Mouse (Mus musculus) adrenal gland (tissue): ENCODE data around the gene Ifna1.
"Not testable (repeated sequence)": the region's sequence is repeated elsewhere in the genome, so short reads cannot be mapped to it uniquely, and the experiment has no call there.

Experiments used
- intact Hi-C: fragments of 180-260 bp; cut with DNase I; formaldehyde crosslinking; loops from one replicate; pipeline ENCODE4 v1.15.1; 2025
- long read RNA-seq, 2 experiments: library from polyadenylated mRNA; unstranded; transcript quantifications; one replicate each; pipeline ENCODE4 v2.0.0; 2020; ENCODE audit warnings: borderline replicate concordance in 1 of 2; ENCODE audit not compliant: insufficient replicate concordance in 1 of 2

Ifna1 gene
- long read RNA-seq, experiment 1 = 0 reads
- long read RNA-seq, experiment 2 = 0 reads

- intact Hi-C loops = no loop called here
Measured at GRCm38 (mm10) chr4:88849698-88850097, at the start of gene Ifna1. Gene Ifna1 (plus strand): TSS chr4:88850087.

- intact Hi-C loops = not testable (repeated sequence)
Measured at GRCm38 (mm10) chr4:88802954-88803353, 46.9 kb upstream of the Ifna1 start, which contains the start of gene Gm13287. Gene Gm13287 (plus strand): TSS chr4:88803254.

DNA sequence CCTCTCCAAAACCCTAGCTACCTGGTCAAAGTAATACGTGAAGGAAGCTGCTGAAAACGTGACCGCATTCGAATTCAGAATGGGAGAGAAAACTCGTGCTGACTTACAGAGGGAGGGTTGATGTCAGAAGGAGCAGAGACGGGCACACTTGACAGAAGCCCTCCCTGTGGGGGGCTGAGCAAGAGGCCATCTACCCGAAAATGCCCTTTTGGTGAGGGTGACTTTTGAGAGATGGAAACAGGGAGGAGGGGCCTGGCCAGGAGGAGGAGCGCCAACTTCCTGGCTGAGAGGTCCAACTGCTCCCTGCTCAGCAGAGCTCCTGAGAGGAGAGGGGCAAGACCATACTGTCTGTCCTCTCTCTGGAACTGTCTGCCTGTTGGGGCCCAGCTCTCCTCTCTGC, 44.7 kb upstream of the Ifna1 start, which contains the start of gene Gm13288:
Gene Gm13288, plus strand, starts transcription at position 301 of the 400 bp plus-strand sequence.
- intact Hi-C loops = not testable (repeated sequence)

- intact Hi-C loops = not testable (repeated sequence)
Measured at GRCm38 (mm10) chr4:88805761-88806160, 44.1 kb upstream of the Ifna1 start.

DNA sequence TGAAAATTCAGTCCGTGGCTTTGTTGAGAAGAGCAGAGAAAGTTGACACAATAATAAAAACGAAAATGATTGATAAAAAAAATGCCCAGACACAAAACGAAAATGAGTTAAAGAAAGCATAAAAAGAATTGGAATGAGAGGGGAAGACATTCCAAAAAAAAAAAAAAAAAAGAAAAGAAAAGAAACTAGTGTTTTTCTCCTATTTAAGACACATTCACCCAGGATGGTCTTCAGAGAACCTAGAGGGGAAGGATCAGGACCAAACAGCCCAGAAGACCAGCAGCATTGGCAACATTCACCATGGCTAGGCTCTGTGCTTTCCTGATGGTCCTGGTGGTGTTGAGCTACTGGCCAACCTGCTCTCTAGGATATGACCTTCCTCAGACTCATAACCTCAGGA, 34.0 kb upstream of the Ifna1 start, which contains the start of gene Ifna7:
Gene Ifna7, plus strand, starts transcription at position 301 of the 400 bp plus-strand sequence.
- intact Hi-C loops = no loop called here

DNA sequence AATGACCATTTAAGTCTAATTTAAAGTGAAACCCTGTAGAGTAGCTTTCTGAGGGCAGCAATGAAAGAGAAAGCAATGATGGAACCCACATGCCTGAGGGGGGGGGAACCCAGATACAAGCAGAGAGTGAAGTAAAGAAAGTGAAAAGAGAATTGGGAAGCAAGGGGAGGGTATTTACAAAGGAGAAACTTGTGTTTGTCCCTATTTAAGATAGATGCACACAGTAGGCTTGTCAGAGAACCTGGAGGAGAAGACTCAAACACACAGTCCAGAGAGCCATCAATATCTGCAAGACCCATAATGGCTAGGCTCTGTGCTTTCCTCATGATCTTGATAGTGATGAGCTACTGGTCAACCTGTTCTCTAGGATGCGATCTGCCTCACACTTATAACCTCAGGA, 30.2 kb upstream of the Ifna1 start, which contains the start of gene Ifna11:
Gene Ifna11, plus strand, starts transcription at position 301 of the 400 bp plus-strand sequence.
- intact Hi-C loops = loop anchor here (5.0 kb wide), 1 partner anchor 137 kb away; the partner anchor contains the start of gene Ifna2

DNA sequence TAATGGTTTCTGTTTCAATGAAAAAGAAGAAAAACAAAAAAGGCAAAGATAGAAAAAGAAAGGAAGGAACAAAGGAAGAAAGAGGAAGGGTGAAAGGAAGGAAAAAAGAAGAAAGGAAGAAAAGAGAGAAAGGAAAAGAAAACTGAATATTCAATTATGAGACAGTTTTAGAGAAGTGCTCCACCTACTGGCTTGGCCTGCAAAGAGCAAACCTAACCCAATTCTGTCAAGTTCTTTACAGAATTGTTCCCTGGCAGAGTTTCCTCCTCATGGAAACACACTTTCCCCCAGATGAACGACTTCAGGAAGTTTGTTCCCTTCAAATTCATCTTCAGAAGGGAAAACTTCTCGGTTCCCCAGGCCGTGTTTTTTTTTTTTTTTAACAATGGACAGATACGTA, 26.9 kb upstream of the Ifna1 start:
- intact Hi-C loops = loop anchor here (5.0 kb wide), 1 partner anchor 141 kb away; the partner anchor contains the start of gene Ifna2

DNA sequence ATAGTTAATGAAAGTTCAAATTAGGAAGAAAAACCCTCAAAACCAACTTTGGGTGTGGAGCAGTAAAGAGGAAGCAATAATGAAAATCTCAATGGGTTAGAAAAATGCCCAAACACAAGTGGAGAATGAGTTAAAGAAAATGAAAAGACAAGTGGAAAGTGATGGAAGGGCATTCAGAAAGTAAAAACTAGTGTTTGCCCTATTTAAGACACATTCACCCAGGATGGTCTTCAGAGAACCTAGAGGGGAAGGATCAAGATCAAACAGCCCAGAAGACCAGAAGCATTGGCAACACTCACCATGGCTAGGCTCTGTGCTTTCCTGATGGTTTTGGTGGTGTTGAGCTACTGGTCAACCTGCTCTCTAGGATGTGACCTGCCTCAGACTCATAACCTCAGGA, 22.8 kb upstream of the Ifna1 start, which contains the start of gene Ifna6:
Gene Ifna6, plus strand, starts transcription at position 301 of the 400 bp plus-strand sequence.
- intact Hi-C loops = not testable (repeated sequence)

- intact Hi-C loops = no loop called here
Measured at GRCm38 (mm10) chr4:88830523-88830922, 19.4 kb upstream of the Ifna1 start.

DNA sequence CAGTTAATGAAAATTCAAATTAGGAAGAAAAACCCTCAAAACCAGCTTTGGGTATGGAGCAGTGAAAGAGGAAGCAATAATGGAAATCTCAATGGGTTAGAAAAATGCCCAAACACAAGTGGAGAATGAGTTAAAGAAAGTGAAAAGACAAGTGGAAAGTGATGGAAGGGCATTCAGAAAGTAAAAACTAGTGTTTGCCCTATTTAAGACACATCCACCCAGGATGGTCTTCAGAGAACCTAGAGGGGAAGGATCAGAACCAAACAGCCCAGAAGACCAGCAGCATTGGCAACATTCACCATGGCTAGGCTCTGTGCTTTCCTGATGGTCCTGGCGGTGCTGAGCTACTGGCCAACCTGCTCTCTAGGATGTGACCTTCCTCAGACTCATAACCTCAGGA, 14.7 kb upstream of the Ifna1 start, which contains the start of gene Ifna5:
Gene Ifna5, plus strand, starts transcription at position 301 of the 400 bp plus-strand sequence.
- intact Hi-C loops = not testable (repeated sequence)

DNA sequence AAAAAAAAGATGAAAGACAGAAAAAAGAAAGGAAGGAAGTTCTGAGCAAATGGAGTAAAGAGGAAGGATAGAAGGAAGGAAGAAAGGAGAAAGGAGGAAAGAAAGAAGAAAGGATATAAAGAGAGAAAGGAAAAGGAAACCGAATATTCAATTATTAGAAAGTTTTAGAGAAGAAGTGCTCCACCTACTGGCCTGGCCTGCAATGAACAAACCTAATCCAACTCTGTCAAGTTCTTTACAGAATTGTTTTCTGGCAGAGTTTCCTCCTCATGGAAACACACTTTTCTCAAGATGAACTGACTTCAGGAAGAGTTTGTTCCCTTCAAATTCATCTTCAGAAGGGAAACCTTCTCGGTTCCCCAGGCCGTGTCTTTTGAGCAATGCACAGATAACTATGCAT, 11.1 kb upstream of the Ifna1 start:
- intact Hi-C loops = no loop called here

DNA sequence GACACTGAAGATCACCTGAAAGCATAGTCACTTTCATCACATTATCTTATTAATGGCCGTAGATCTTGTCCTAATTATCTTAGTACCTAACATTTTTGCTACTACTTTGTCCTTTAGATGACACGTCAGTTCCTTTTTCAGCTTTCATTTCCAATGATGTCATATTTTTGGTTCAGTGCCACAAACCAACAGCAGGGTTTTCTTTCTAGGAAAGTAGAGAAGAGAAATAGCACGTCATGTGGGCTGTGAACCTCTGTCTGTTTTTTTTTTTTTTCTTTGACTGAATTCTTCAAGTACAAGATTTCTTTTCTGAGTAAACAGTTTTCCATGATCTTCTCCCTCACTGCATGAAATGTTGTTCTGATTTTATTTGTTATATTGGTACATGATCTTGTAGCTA, 9.8 kb upstream of the Ifna1 start:
- intact Hi-C loops = no loop called here

- intact Hi-C loops = no loop called here
Measured at GRCm38 (mm10) chr4:88841438-88841911, 8.4 kb upstream of the Ifna1 start, which contains the start of gene Ifna4. Gene Ifna4 (plus strand): TSS chr4:88841861.

DNA sequence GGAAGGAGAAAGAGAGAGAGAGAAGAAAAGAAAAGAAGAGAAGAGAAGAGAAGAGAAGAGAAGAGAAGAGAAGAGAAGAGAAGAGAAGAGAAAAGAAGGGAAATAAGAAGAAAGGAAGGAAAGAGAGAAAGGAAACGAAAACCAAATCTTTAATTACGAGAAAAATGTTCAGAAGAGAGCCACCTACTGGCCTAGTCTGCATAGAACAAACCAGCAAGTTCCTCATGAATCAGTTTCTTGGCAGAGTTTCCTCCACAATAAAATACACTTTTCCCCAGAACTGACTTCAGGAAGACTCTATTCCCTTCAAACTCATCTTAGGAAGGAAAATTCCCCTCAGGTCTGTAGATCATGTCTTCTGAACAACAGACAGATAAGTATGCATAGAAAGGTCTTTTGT, 4.6 kb upstream of the Ifna1 start:
- intact Hi-C loops = no loop called here

DNA sequence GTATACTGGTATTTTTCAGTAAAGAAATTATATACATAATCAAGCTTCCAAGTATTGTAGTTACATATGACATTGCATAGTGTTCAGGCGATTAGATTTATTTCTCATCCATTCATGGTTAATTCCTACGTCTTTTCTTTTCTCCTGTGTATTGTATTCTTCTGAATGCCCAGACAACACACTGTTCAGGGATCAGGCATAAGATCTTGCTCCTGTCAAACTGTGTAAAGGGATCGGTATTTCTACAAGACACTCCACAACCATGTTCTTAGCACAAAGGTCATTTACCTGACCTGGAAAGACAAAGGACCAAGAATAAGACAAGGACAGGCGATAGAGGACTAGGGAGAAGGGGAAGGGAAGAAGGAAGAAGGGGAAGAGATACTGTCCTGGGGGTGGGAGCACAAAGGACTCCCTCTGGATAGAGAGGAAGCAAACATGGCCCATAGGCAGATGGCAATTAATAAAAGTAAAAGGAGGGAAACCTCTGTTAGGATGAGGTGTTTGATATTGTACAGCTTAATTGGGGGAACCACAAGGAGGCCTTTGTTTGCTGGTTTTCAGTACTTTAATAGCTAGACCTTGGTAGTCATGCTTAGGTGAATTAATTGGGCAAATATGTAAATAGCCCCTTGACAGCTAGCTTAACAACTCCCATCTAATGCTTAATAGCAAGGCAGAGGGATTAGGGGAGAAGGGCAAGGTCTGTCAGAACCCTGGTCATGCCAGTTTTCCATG, 1.3 kb downstream of the Ifna1 start:
- intact Hi-C loops = no loop called here

DNA sequence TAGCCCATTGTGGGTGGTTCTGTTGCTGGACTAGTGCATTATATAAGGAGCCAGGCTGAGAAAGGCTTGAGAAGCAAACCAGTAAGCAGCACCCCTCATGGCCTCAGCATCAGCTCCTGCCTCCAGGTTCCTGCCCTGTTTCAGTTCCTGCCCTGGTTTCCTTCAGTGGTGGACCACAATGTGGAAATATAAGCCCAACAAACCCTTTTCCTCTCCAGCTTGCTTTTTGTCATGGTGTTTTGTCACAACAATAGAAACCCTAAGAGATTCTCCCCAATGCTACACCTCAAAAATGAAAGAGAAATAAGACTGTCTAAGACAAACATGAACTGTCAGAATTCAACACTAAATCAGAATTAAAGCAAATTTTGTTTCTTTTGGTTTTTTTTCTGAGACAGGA, 9.3 kb downstream of the Ifna1 start:
- intact Hi-C loops = no loop called here

DNA sequence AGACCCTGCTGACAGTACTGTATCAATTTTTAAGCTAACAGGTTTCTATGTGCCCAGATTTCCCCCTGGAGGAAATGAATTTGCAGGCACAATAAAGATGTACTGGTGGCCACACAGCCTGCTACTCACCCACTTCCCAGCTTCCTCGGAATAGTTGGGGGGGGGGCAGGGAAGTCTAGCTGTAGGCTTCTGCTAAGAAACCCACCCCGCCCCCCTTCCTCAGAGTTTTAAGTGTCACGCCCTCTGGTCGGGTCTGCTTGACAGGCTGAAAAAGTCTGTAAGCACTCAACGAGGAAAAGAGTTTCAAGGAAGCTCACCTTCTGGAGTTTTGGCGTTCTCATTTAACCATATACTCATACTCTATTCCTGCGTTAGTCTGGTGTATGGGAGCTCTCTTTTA, 13.4 kb downstream of the Ifna1 start:
- intact Hi-C loops = no loop called here

- intact Hi-C loops = no loop called here
Measured at GRCm38 (mm10) chr4:88864599-88864998, 14.7 kb downstream of the Ifna1 start.

GRCm38 (mm10) chr4:88865011-88865569, 15.2 kb downstream of the Ifna1 start:
- intact Hi-C loops = no loop called here

DNA sequence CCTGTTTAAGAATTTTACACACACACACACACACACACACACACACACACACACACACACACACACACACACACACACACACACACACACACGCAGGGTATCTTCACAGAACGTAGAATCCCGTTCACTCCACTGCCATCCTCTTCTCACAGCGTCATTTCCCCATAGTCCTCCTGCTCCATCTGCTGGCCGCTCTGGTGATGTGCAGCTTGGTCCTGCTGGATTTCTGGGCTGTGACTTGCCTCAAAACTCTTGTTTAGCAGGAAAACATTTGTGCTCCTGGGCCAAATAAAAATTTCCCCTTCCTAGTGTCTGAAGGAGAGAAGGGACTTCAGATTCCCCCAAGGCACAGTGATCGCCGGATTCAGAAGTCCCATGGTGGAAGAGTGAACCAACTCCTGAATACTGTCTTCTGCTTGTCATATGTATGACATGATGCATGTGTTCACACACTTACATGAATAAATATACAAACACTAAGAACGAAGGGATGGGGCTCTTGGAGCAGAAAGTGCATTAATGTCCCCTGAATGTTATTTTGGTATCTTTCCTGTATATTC, 17.6 kb downstream of the Ifna1 start:
- intact Hi-C loops = no loop called here
